Mouse (Mus musculus) lung, embryonic 15.5 days (tissue): ENCODE data around the gene Fam217b. TPM values are rescaled to one million over a fixed set of nuclear protein-coding genes. Genes with fewer than 3 reads are reported as not detected.

Source experiments
- ATAC-seq: fragments of 200-750 bp; cut with Nextera tagmentation; 2 replicates; pipeline ENCODE4 v1.8.0; 2017; ENCODE audit warnings: moderate number of reproducible peaks, borderline replicate concordance; ENCODE audit not compliant: low FRiP score, low TSS enrichment; ENCODE audit errors: extremely low read depth
- H3K27ac ChIP-seq: fragments of 300-500 bp; sonication (generic); 2 replicates; pipeline ENCODE4 v1.5.1; 2015; ENCODE audit warnings: moderate library complexity, mild to moderate bottlenecking, inconsistent platforms
- H3K27me3 ChIP-seq: fragments of 300-500 bp; sonication (generic); 2 replicates; pipeline ENCODE4 v1.6.1; 2015; ENCODE audit warnings: inconsistent platforms
- H3K36me3 ChIP-seq: fragments of 300-500 bp; sonication (generic); 2 replicates; pipeline ENCODE4 v1.6.1; 2015; ENCODE audit warnings: inconsistent platforms
- H3K4me1 ChIP-seq: fragments of 300-500 bp; sonication (generic); 2 replicates; pipeline ENCODE4 v1.6.1; 2015; ENCODE audit warnings: inconsistent platforms
- H3K4me2 ChIP-seq: fragments of 300-500 bp; sonication (generic); 2 replicates; pipeline ENCODE4 v1.6.1; 2015; ENCODE audit warnings: inconsistent platforms, mild to moderate bottlenecking, moderate library complexity
- H3K4me3 ChIP-seq: fragments of 300-500 bp; sonication (generic); 2 replicates; pipeline ENCODE4 v1.5.1; 2015; ENCODE audit warnings: mild to moderate bottlenecking, inconsistent platforms
- H3K9ac ChIP-seq: fragments of 300-500 bp; sonication (generic); 2 replicates; pipeline ENCODE4 v1.6.1; 2015; ENCODE audit warnings: inconsistent platforms
- H3K9me3 ChIP-seq: fragments of 300-500 bp; sonication (generic); 2 replicates; pipeline ENCODE4 v1.6.1; 2016; ENCODE audit warnings: inconsistent platforms
- WGBS: fragments of 180-500 bp; shearing (Covaris S2); methylation state at CpG from one replicate; pipeline ENCODE4 v1.1.7; 2015; 5-methylcytosine and 5-hydroxymethylcytosine counted together
- polyA plus RNA-seq: library from polyadenylated mRNA; unstranded; fragments of >200 nt; fragmentation: Nextera tagmentation; extraction: Ambion mirVana; gene quantifications from 2 replicates; pipeline ENCODE4 v1.2.1, GENCODE M21; 2015

Gene Fam217b
- polyA plus RNA-seq, 1 experiment from 2014 or later: 4.5 TPM

- Histone ChIP-seq H3K9me3 (no peaks in the 10 kb centered on the region), H3K27me3 (no peaks in the 10 kb centered on the region), H3K4me2 (no peak overlapping the region), H3K36me3 (0 out of 2 replicates have a peak, but pooled peaks cover 6% of the 10 kb centered on the region), H3K4me3 (no peak overlapping the region), H3K4me1 (peaks cover 14% of the 10 kb centered on the region; the same call in 1 of the 2 replicates), H3K9ac (no peak overlapping the region), H3K27ac (peak overlapping the region; percentile 37; the same call in 1 of the 2 replicates)
- ATAC-seq: peak; percentile 53; the same call in 1 of the 2 replicates
- WGBS: 45% methylated on average over 6 of the region's 6 CpGs
These were observed 7.3 kb downstream of the Fam217b start for GRCm38 (mm10) chr2:178421603-178422002.

- Histone ChIP-seq H3K4me2 (no peak overlapping the region), H3K27ac (no peak overlapping the region), H3K4me3 (no peak overlapping the region), H3K27me3 (no peaks in the 10 kb centered on the region; the same call in 1 of the 2 replicates), H3K36me3 (0 out of 2 replicates have a peak, but pooled peaks cover 6% of the 10 kb centered on the region), H3K4me1 (peaks cover 9% of the 10 kb centered on the region; the same call in 1 of the 2 replicates), H3K9ac (no peak overlapping the region), H3K9me3 (no peaks in the 10 kb centered on the region)
- WGBS: 23% methylated on average over 3 of the region's 3 CpGs
- ATAC-seq: no peak
These were observed 7.9 kb downstream of the Fam217b start for GRCm38 (mm10) chr2:178422186-178422585.

GRCm38 (mm10) chr2:178423223-178423622, 8.9 kb downstream of the Fam217b start:
- no peak for ATAC-seq
- no peak overlapping the region for H3K4me2 ChIP-seq
- no peak overlapping the region for H3K27ac ChIP-seq
- no peak overlapping the region for H3K9ac ChIP-seq
- no peaks in the 10 kb centered on the region; the same call in 1 of the 2 replicates for H3K27me3 ChIP-seq
- no peak overlapping the region for H3K4me3 ChIP-seq
- H3K4me1 ChIP-seq: peaks cover 9% of the 10 kb centered on the region; the same call in 1 of the 2 replicates
- H3K36me3 ChIP-seq: 0 out of 2 replicates have a peak, but pooled peaks cover 2% of the 10 kb centered on the region
- 55% methylated on average over 5 of the region's 5 CpGs for WGBS
- no peaks in the 10 kb centered on the region for H3K9me3 ChIP-seq

- no peak overlapping the region for H3K4me3 ChIP-seq
- no peak for ATAC-seq
- no peak overlapping the region for H3K9ac ChIP-seq
- H3K36me3 ChIP-seq: no peaks in the 10 kb centered on the region
- H3K9me3 ChIP-seq: no peaks in the 10 kb centered on the region
- no peak overlapping the region for H3K4me2 ChIP-seq
- no peaks in the 10 kb centered on the region; the same call in 1 of the 2 replicates for H3K27me3 ChIP-seq
- WGBS: 21% methylated on average over 4 of the region's 4 CpGs
- H3K4me1 ChIP-seq: peaks cover 9% of the 10 kb centered on the region; the same call in 1 of the 2 replicates
- no peak overlapping the region for H3K27ac ChIP-seq
These were observed 11.9 kb downstream of the Fam217b start for GRCm38 (mm10) chr2:178426229-178426628.

- ATAC-seq: no peak
- Histone ChIP-seq H3K27ac (no peak overlapping the region), H3K9ac (no peak overlapping the region), H3K27me3 (no peaks in the 10 kb centered on the region; the same call in 1 of the 2 replicates), H3K4me2 (no peak overlapping the region), H3K4me1 (peaks cover 7% of the 10 kb centered on the region), H3K4me3 (no peak overlapping the region), H3K9me3 (no peaks in the 10 kb centered on the region), H3K36me3 (no peaks in the 10 kb centered on the region)
- 77% methylated on average over 5 of the region's 5 CpGs for WGBS
These were observed 12.9 kb downstream of the Fam217b start for GRCm38 (mm10) chr2:178427181-178427580.

- 66% methylated on average over 9 of the region's 9 CpGs for WGBS
- Histone ChIP-seq H3K27ac (no peak overlapping the region), H3K36me3 (no peaks in the 10 kb centered on the region), H3K9me3 (no peaks in the 10 kb centered on the region), H3K9ac (no peak overlapping the region), H3K27me3 (no peaks in the 10 kb centered on the region; the same call in 1 of the 2 replicates), H3K4me1 (peaks cover 3% of the 10 kb centered on the region; the same call in 1 of the 2 replicates), H3K4me3 (no peak overlapping the region), H3K4me2 (no peak overlapping the region)
- ATAC-seq: no peak
These were observed 13.9 kb downstream of the Fam217b start for GRCm38 (mm10) chr2:178428183-178428582.

GRCm38 (mm10) chr2:178428676-178429075, 14.4 kb downstream of the Fam217b start:
- Histone ChIP-seq H3K4me2 (no peak overlapping the region), H3K27ac (no peak overlapping the region), H3K9me3 (no peaks in the 10 kb centered on the region), H3K4me3 (no peak overlapping the region), H3K27me3 (no peaks in the 10 kb centered on the region; the same call in 1 of the 2 replicates), H3K9ac (no peak overlapping the region), H3K4me1 (peaks cover 3% of the 10 kb centered on the region; the same call in 1 of the 2 replicates), H3K36me3 (no peaks in the 10 kb centered on the region)
- WGBS: 75% methylated on average over 4 of the region's 4 CpGs
- no peak for ATAC-seq

GRCm38 (mm10) chr2:178429426-178429825, 15.1 kb downstream of the Fam217b start:
- no peaks in the 10 kb centered on the region for H3K36me3 ChIP-seq
- no peak overlapping the region for H3K9ac ChIP-seq
- ATAC-seq: no peak
- H3K27me3 ChIP-seq: no peaks in the 10 kb centered on the region; the same call in 1 of the 2 replicates
- H3K9me3 ChIP-seq: no peaks in the 10 kb centered on the region
- no peak overlapping the region for H3K27ac ChIP-seq
- no peak overlapping the region for H3K4me3 ChIP-seq
- 57% methylated on average over 6 of the region's 6 CpGs for WGBS
- H3K4me1 ChIP-seq: peaks cover 3% of the 10 kb centered on the region; the same call in 1 of the 2 replicates
- H3K4me2 ChIP-seq: no peak overlapping the region

- H3K9ac ChIP-seq: no peak within 1 kb of the TSS
- WGBS: 85% methylated on average over 4 of the region's 4 CpGs
- no peak for ATAC-seq
These were observed 15.9 kb downstream of the Fam217b start, which contains the start of gene Cdh26 for GRCm38 (mm10) chr2:178430231-178430630. TSS of gene Cdh26 (plus strand) at chr2:178430531.

GRCm38 (mm10) chr2:178433495-178433894, 19.2 kb downstream of the Fam217b start:
- H3K9ac ChIP-seq: no peak overlapping the region
- no peak overlapping the region for H3K4me2 ChIP-seq
- no peaks in the 10 kb centered on the region for H3K36me3 ChIP-seq
- no peak overlapping the region for H3K4me3 ChIP-seq
- no peaks in the 10 kb centered on the region for H3K9me3 ChIP-seq
- WGBS: 68% methylated on average over 2 of the region's 2 CpGs
- no peak overlapping the region for H3K27ac ChIP-seq
- peaks cover 3% of the 10 kb centered on the region; the same call in 1 of the 2 replicates for H3K4me1 ChIP-seq
- no peak for ATAC-seq
- H3K27me3 ChIP-seq: no peaks in the 10 kb centered on the region

More at GRCm38 (mm10) chr2:178430231-178430630, 15.9 kb downstream of the Fam217b start, which contains the start of gene Cdh26:
- H3K27me3 ChIP-seq: no peaks in the 10 kb centered on the region; the same call in 1 of the 2 replicates
- peaks cover 3% of the 10 kb centered on the region; the same call in 1 of the 2 replicates for H3K4me1 ChIP-seq
- no peaks in the 10 kb centered on the region for H3K36me3 ChIP-seq
- H3K4me2 ChIP-seq: no peak within 1 kb of the TSS
- no peak within 1 kb of the TSS for H3K27ac ChIP-seq
- no peak within 1 kb of the TSS for H3K4me3 ChIP-seq
- no peaks in the 10 kb centered on the region for H3K9me3 ChIP-seq

GRCm38 (mm10) chr2:178433903-178434302, 19.6 kb downstream of the Fam217b start:
- WGBS: 87% methylated on average over 2 of the region's 2 CpGs
- no peaks in the 10 kb centered on the region for H3K9me3 ChIP-seq

GRCm38 (mm10) chr2:178437311-178437710, 23.0 kb downstream of the Fam217b start:
- Histone ChIP-seq H3K4me1 (no peaks in the 10 kb centered on the region), H3K9me3 (no peaks in the 10 kb centered on the region), H3K36me3 (no peaks in the 10 kb centered on the region), H3K4me2 (no peak overlapping the region), H3K27ac (no peak overlapping the region), H3K9ac (no peak overlapping the region), H3K4me3 (no peak overlapping the region), H3K27me3 (no peaks in the 10 kb centered on the region)
- ATAC-seq: no peak
- WGBS: 53% methylated on average over 9 of the region's 9 CpGs

More at GRCm38 (mm10) chr2:178433903-178434302, 19.6 kb downstream of the Fam217b start:
- no peak overlapping the region for H3K9ac ChIP-seq
- no peak overlapping the region for H3K27ac ChIP-seq
- H3K27me3 ChIP-seq: no peaks in the 10 kb centered on the region
- no peak overlapping the region for H3K4me2 ChIP-seq
- H3K36me3 ChIP-seq: no peaks in the 10 kb centered on the region
- ATAC-seq: no peak
- peaks cover 3% of the 10 kb centered on the region; the same call in 1 of the 2 replicates for H3K4me1 ChIP-seq
- no peak overlapping the region for H3K4me3 ChIP-seq
